Mouse (Mus musculus) urinary bladder, postnatal 4 days (tissue): ENCODE data around the gene Pknox2.
A peak's percentile ranks its signal among the peaks of the same experiment; 100 is the strongest.

Source experiments
- DNase-seq, 2 experiments: peaks; one replicate each; pipeline ENCODE4 v3.0.0; 2021 to 2022; ENCODE audit warnings: low spot score in 2 of 2

Pknox2 gene

GRCm38 (mm10) chr9:37101059-37101940, 45.9 kb downstream of the Pknox2 start:
- DNase-seq, result no peak

GRCm38 (mm10) chr9:37099595-37099994, 47.6 kb downstream of the Pknox2 start:
- DNase-seq, result no peak

- no peak for DNase-seq
Measured at GRCm38 (mm10) chr9:37098600-37098999, 48.6 kb downstream of the Pknox2 start.

GRCm38 (mm10) chr9:37094230-37094990, 52.8 kb downstream of the Pknox2 start:
- no peak for DNase-seq

- no peak for DNase-seq
Measured at GRCm38 (mm10) chr9:37093086-37093485, 54.1 kb downstream of the Pknox2 start.

- DNase-seq, result no peak
Measured at GRCm38 (mm10) chr9:37089894-37090652, 57.1 kb downstream of the Pknox2 start.

GRCm38 (mm10) chr9:37085370-37085769, 61.8 kb downstream of the Pknox2 start:
- DNase-seq, result no peak

GRCm38 (mm10) chr9:37082246-37082645, 65.0 kb downstream of the Pknox2 start:
- no peak for DNase-seq

GRCm38 (mm10) chr9:37080309-37080708, 66.9 kb downstream of the Pknox2 start:
- no peak for DNase-seq

- no peak for DNase-seq
Measured at GRCm38 (mm10) chr9:37077063-37077418, 70.2 kb downstream of the Pknox2 start.

- no peak for DNase-seq
Measured at GRCm38 (mm10) chr9:37076386-37077062, 70.7 kb downstream of the Pknox2 start.

GRCm38 (mm10) chr9:37075903-37076302, 71.3 kb downstream of the Pknox2 start:
- DNase-seq, result no peak

- DNase-seq, result no peak
Measured at GRCm38 (mm10) chr9:37069391-37070312, 77.6 kb downstream of the Pknox2 start.

GRCm38 (mm10) chr9:37067473-37067830, 79.8 kb downstream of the Pknox2 start:
- DNase-seq, result no peak

GRCm38 (mm10) chr9:37066732-37067472, 80.3 kb downstream of the Pknox2 start:
- no peak for DNase-seq

- no peak for DNase-seq
Measured at GRCm38 (mm10) chr9:37061627-37062026, 85.6 kb downstream of the Pknox2 start.

GRCm38 (mm10) chr9:37054703-37055102, 92.5 kb downstream of the Pknox2 start:
- peak in 1 of 2 experiments; percentile 57 for DNase-seq

GRCm38 (mm10) chr9:37053601-37054512, 93.3 kb downstream of the Pknox2 start:
- DNase-seq, result peak; percentile 70 to 79

- DNase-seq, result no peak
Measured at GRCm38 (mm10) chr9:37053041-37053440, 94.2 kb downstream of the Pknox2 start.
